Mouse (Mus musculus) lung, embryonic 16.5 days (tissue): ENCODE data around the gene Ddx42. TPM values are rescaled to one million over a fixed set of nuclear protein-coding genes. Genes with fewer than 3 reads are reported as not detected.

Experiments used
- ATAC-seq: fragments of 200-750 bp; cut with Nextera tagmentation; 2 replicates; pipeline ENCODE4 v1.8.0; 2017; ENCODE audit warnings: low read depth, mild to moderate bottlenecking, moderate library complexity
- H3K27ac ChIP-seq: fragments of 300-500 bp; sonication (generic); 2 replicates; pipeline ENCODE4 v1.5.1; 2014; ENCODE audit warnings: mild to moderate bottlenecking, control low read depth, low read length
- H3K27me3 ChIP-seq: fragments of 300-500 bp; sonication (generic); 2 replicates; pipeline ENCODE4 v1.6.1; 2014; ENCODE audit warnings: low read depth, low read length, mixed read lengths; ENCODE audit not compliant: control insufficient read depth, insufficient read depth
- H3K36me3 ChIP-seq: fragments of 300-500 bp; sonication (generic); 2 replicates; pipeline ENCODE4 v1.6.1; 2014; ENCODE audit warnings: low read length; ENCODE audit not compliant: control insufficient read depth, insufficient read depth
- H3K4me1 ChIP-seq: fragments of 300-500 bp; sonication (generic); replicated peaks from 2 replicates; pipeline ENCODE4 v1.6.1; 2014; ENCODE audit warnings: low read length, mixed read lengths; ENCODE audit not compliant: control insufficient read depth, insufficient read depth
- H3K4me2 ChIP-seq: fragments of 300-500 bp; sonication (generic); 2 replicates; pipeline ENCODE4 v1.6.1; 2014; ENCODE audit warnings: low read depth, low read length, control low read depth
- H3K4me3 ChIP-seq: fragments of 300-500 bp; sonication (generic); 2 replicates; pipeline ENCODE4 v1.5.1; 2014; ENCODE audit warnings: mild to moderate bottlenecking, low read length, control low read depth
- H3K9ac ChIP-seq: fragments of 300-500 bp; sonication (generic); 2 replicates; pipeline ENCODE4 v1.6.1; 2014; ENCODE audit warnings: low read length, control low read depth
- H3K9me3 ChIP-seq: fragments of 300-500 bp; sonication (generic); 2 replicates; pipeline ENCODE4 v1.6.1; 2016; ENCODE audit warnings: low read length; ENCODE audit not compliant: control insufficient read depth
- WGBS: fragments of 180-500 bp; shearing (Covaris S2); extraction: QIAGEN DNeasy Blood & Tissue Kit; methylation state at CpG from one replicate; pipeline ENCODE4 v1.1.7; 2014; 5-methylcytosine and 5-hydroxymethylcytosine counted together
- polyA plus RNA-seq: library from polyadenylated mRNA; unstranded; fragments of >200 nt; fragmentation: Nextera tagmentation; extraction: Ambion mirVana; gene quantifications from 2 replicates; pipeline ENCODE4 v1.2.1, GENCODE M21; 2015

Gene Ddx42
- 70.2 and 72.9 TPM in 2 replicates for polyA plus RNA-seq

- peak within 1 kb of the TSS; percentile 99 for H3K9ac ChIP-seq
- H3K4me2 ChIP-seq, result peak within 1 kb of the TSS; percentile 84
- WGBS, result under 1% methylated on average over 65 of the region's 70 CpGs
- peak within 1 kb of the TSS; percentile 100 for H3K4me3 ChIP-seq
- ATAC-seq, result peak; percentile 95
- H3K9me3 ChIP-seq, result no peaks in the 10 kb centered on the region
- H3K36me3 ChIP-seq, result peaks cover 6% of the 10 kb centered on the region; the same call in 1 of the 2 replicates
- H3K27ac ChIP-seq, result peak within 1 kb of the TSS; percentile 97
- H3K4me1 ChIP-seq, result peaks cover 18% of the 10 kb centered on the region
- no peaks in the 10 kb centered on the region for H3K27me3 ChIP-seq
These were observed at the start of gene Ddx42 for GRCm38 (mm10) chr11:106216730-106217490. Gene Ddx42 (plus strand): TSS chr11:106216926.

- Histone ChIP-seq H3K36me3 (peaks cover 8% of the 10 kb centered on the region), H3K27ac (no peak overlapping the region), H3K4me1 (peaks cover 3% of the 10 kb centered on the region; the same call in 1 of the 2 replicates), H3K4me3 (no peak overlapping the region), H3K4me2 (no peak overlapping the region), H3K9ac (no peak overlapping the region), H3K9me3 (no peaks in the 10 kb centered on the region), H3K27me3 (no peaks in the 10 kb centered on the region)
- ATAC-seq, result no peak
- WGBS, result 71% methylated on average over 5 of the region's 5 CpGs
These were observed 49.3 kb upstream of the Ddx42 start for GRCm38 (mm10) chr11:106167435-106167834.

- Histone ChIP-seq H3K9ac (no peak overlapping the region), H3K27ac (no peak overlapping the region), H3K4me2 (no peak overlapping the region), H3K4me3 (no peak overlapping the region), H3K36me3 (peaks cover 5% of the 10 kb centered on the region), H3K4me1 (no peaks in the 10 kb centered on the region), H3K9me3 (no peaks in the 10 kb centered on the region), H3K27me3 (no peaks in the 10 kb centered on the region)
- 75% methylated on average over 7 of the region's 7 CpGs for whole genome bisulfite sequencing
- no peak for ATAC-seq
These were observed 45.9 kb upstream of the Ddx42 start for GRCm38 (mm10) chr11:106170807-106171206.

GRCm38 (mm10) chr11:106173228-106173627 lies 43.5 kb upstream of the Ddx42 start:
- 98% methylated on average over 2 of the region's 2 CpGs for WGBS
- H3K4me1 ChIP-seq, result no peaks in the 10 kb centered on the region
- no peak overlapping the region for H3K4me2 ChIP-seq
- H3K36me3 ChIP-seq, result peaks cover 2% of the 10 kb centered on the region
- no peaks in the 10 kb centered on the region for H3K27me3 ChIP-seq
- H3K9me3 ChIP-seq, result no peaks in the 10 kb centered on the region
- ATAC-seq, result no peak
- H3K27ac ChIP-seq, result no peak overlapping the region
- no peak overlapping the region for H3K9ac ChIP-seq
- no peak overlapping the region for H3K4me3 ChIP-seq

- Histone ChIP-seq H3K9ac (no peak overlapping the region), H3K27me3 (no peaks in the 10 kb centered on the region), H3K4me2 (no peak overlapping the region), H3K4me3 (no peak overlapping the region), H3K36me3 (peaks cover under 1% of the 10 kb centered on the region), H3K4me1 (no peaks in the 10 kb centered on the region), H3K27ac (no peak overlapping the region), H3K9me3 (no peaks in the 10 kb centered on the region)
- ATAC-seq, result no peak
- WGBS, result 71% methylated on average over 5 of the region's 5 CpGs
These were observed 42.4 kb upstream of the Ddx42 start for GRCm38 (mm10) chr11:106174372-106174771.

- WGBS, result 53% methylated on average over 3 of the region's 3 CpGs
- Histone ChIP-seq H3K4me3 (no peak overlapping the region), H3K4me1 (no peaks in the 10 kb centered on the region), H3K36me3 (no peaks in the 10 kb centered on the region; the same call in 1 of the 2 replicates), H3K9me3 (no peaks in the 10 kb centered on the region), H3K4me2 (no peak overlapping the region), H3K27me3 (no peaks in the 10 kb centered on the region), H3K27ac (no peak overlapping the region), H3K9ac (no peak overlapping the region)
- no peak for ATAC-seq
These were observed 41.6 kb upstream of the Ddx42 start for GRCm38 (mm10) chr11:106175081-106175480.

- no peak overlapping the region for H3K27ac ChIP-seq
- no peak overlapping the region for H3K9ac ChIP-seq
- no peaks in the 10 kb centered on the region for H3K9me3 ChIP-seq
- H3K27me3 ChIP-seq, result no peaks in the 10 kb centered on the region
- no peaks in the 10 kb centered on the region; the same call in none of the 2 replicates for H3K36me3 ChIP-seq
- H3K4me2 ChIP-seq, result no peak overlapping the region
- H3K4me3 ChIP-seq, result no peak overlapping the region
- WGBS, result 52% methylated on average over 5 of the region's 5 CpGs
- no peak for ATAC-seq
- no peaks in the 10 kb centered on the region for H3K4me1 ChIP-seq
These were observed 40.4 kb upstream of the Ddx42 start for GRCm38 (mm10) chr11:106176372-106176771.

- Histone ChIP-seq H3K27ac (no peak overlapping the region), H3K9ac (no peak overlapping the region), H3K4me2 (no peak overlapping the region), H3K4me1 (no peaks in the 10 kb centered on the region), H3K27me3 (no peaks in the 10 kb centered on the region), H3K36me3 (no peaks in the 10 kb centered on the region; the same call in 1 of the 2 replicates), H3K4me3 (no peak overlapping the region), H3K9me3 (no peaks in the 10 kb centered on the region)
- ATAC-seq, result no peak
- 69% methylated on average over 5 of the region's 5 CpGs for WGBS
These were observed 38.5 kb upstream of the Ddx42 start for GRCm38 (mm10) chr11:106178036-106178782.

- H3K27ac ChIP-seq, result no peak overlapping the region
- H3K4me3 ChIP-seq, result no peak overlapping the region
- no peak for ATAC-seq
- H3K9me3 ChIP-seq, result no peaks in the 10 kb centered on the region
- no peak overlapping the region for H3K4me2 ChIP-seq
- 69% methylated on average over 7 of the region's 7 CpGs for WGBS
- H3K36me3 ChIP-seq, result no peaks in the 10 kb centered on the region; the same call in 1 of the 2 replicates
- no peaks in the 10 kb centered on the region for H3K27me3 ChIP-seq
- H3K4me1 ChIP-seq, result no peaks in the 10 kb centered on the region
- no peak overlapping the region for H3K9ac ChIP-seq
These were observed 36.8 kb upstream of the Ddx42 start for GRCm38 (mm10) chr11:106179711-106180448.
